Mouse (Mus musculus) midbrain, embryonic 13.5 days (tissue): Measurements from ENCODE around the gene Sgcb. TPM values are rescaled to one million over a fixed set of nuclear protein-coding genes. Genes with fewer than 3 reads are reported as not detected.

Source experiments
- ATAC-seq: fragments of 200-750 bp; cut with Nextera tagmentation; 2 replicates; pipeline ENCODE4 v1.8.0; 2017; ENCODE audit warnings: mild to moderate bottlenecking, moderate TSS enrichment, moderate library complexity
- H3K27ac ChIP-seq: fragments of 300-500 bp; sonication (generic); 2 replicates; pipeline ENCODE4 v1.5.1; 2015; ENCODE audit warnings: inconsistent platforms, mild to moderate bottlenecking, moderate library complexity
- H3K27me3 ChIP-seq: fragments of 300-500 bp; sonication (generic); 2 replicates; pipeline ENCODE4 v1.6.1; 2015; ENCODE audit warnings: mild to moderate bottlenecking, inconsistent platforms
- H3K36me3 ChIP-seq: fragments of 300-500 bp; sonication (generic); 2 replicates; pipeline ENCODE4 v1.6.1; 2015; ENCODE audit warnings: mild to moderate bottlenecking, inconsistent platforms
- H3K4me1 ChIP-seq: fragments of 300-500 bp; sonication (generic); replicated peaks from 2 replicates; pipeline ENCODE4 v1.6.1; 2015; ENCODE audit warnings: inconsistent platforms
- H3K4me2 ChIP-seq: fragments of 300-500 bp; sonication (generic); replicated peaks from 2 replicates; pipeline ENCODE4 v1.6.1; 2015; ENCODE audit warnings: moderate library complexity, mild to moderate bottlenecking, inconsistent platforms
- H3K4me3 ChIP-seq: fragments of 300-500 bp; sonication (generic); replicated peaks from 2 replicates; pipeline ENCODE4 v1.5.1; 2015; ENCODE audit warnings: mild to moderate bottlenecking, inconsistent platforms
- H3K9ac ChIP-seq: fragments of 300-500 bp; sonication (generic); replicated peaks from 2 replicates; pipeline ENCODE4 v1.6.1; 2015; ENCODE audit warnings: mild to moderate bottlenecking, inconsistent platforms
- H3K9me3 ChIP-seq: fragments of 300-500 bp; sonication (generic); 2 replicates; pipeline ENCODE4 v1.6.1; 2016; ENCODE audit warnings: mild to moderate bottlenecking, inconsistent platforms
- WGBS: fragments of 180-500 bp; shearing (Covaris S2); methylation state at CpG from one replicate; pipeline ENCODE4 v1.1.7; 2015; 5-methylcytosine and 5-hydroxymethylcytosine counted together
- polyA plus RNA-seq: library from polyadenylated mRNA; unstranded; fragments of >200 nt; fragmentation: Nextera tagmentation; extraction: Ambion mirVana; gene quantifications from 2 replicates; pipeline ENCODE4 v1.2.1, GENCODE M21; 2015

Gene Sgcb
- polyA plus RNA-seq, 1 experiment from 2014 or later = 25.9 TPM

DNA sequence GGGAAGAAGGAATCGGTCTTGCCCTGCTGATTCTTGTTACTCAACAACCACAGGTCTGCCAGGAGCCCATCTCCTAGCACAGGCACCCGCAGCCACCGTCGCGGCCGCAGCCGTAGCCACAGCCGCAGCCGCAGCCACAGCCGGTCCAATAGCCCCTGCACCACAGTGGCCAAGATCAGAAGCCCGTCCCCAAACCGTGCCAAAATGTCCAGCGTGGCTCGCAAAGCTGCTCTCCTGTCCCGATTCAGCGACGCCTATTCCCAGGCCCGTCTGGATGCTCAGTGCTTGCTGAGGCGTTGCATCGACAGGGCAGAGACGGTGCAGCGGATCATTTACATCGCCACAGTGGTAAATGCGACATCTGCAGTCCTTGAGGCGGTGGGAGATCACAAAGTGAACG lies 21.8 kb upstream of the Sgcb start:
- H3K4me2 ChIP-seq = peak overlapping the region; percentile 45
- no peaks in the 10 kb centered on the region for H3K36me3 ChIP-seq
- H3K9me3 ChIP-seq = no peaks in the 10 kb centered on the region
- H3K27ac ChIP-seq = no peak overlapping the region
- peak overlapping the region; percentile 14; the same call in 1 of the 2 replicates for H3K4me3 ChIP-seq
- ATAC-seq = no peak
- H3K27me3 ChIP-seq = no peaks in the 10 kb centered on the region
- WGBS = 39% methylated on average over 26 of the region's 26 CpGs
- no peaks in the 10 kb centered on the region for H3K4me1 ChIP-seq
- peak overlapping the region; percentile 32; the same call in 1 of the 2 replicates for H3K9ac ChIP-seq

DNA sequence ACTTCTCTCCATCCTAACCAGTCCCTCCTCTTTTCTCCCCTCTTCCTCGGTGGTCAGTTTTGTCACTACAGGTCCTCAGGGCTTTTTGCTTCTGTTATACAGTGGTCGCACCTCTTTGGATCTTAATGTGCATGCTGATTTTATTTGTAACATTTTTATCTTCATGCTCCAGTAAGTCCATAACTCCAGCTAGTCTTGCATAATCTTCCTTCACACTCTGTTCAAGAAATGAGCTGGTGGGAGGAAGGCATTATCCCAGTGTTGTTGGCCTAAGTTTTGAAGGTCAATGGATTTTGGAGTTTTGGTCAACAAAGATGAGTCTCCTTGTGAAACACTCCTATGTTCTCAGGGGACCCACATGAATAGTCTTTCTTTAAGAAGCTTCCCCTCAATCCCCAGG lies 20.3 kb upstream of the Sgcb start:
- no peak overlapping the region for H3K27ac ChIP-seq
- H3K36me3 ChIP-seq = no peaks in the 10 kb centered on the region
- H3K9ac ChIP-seq = no peak overlapping the region
- no peaks in the 10 kb centered on the region for H3K4me1 ChIP-seq
- H3K4me3 ChIP-seq = no peak overlapping the region
- 76% methylated on average over 2 of the region's 2 CpGs for WGBS
- no peak for ATAC-seq
- H3K27me3 ChIP-seq = no peaks in the 10 kb centered on the region
- no peaks in the 10 kb centered on the region for H3K9me3 ChIP-seq
- no peak overlapping the region for H3K4me2 ChIP-seq

DNA sequence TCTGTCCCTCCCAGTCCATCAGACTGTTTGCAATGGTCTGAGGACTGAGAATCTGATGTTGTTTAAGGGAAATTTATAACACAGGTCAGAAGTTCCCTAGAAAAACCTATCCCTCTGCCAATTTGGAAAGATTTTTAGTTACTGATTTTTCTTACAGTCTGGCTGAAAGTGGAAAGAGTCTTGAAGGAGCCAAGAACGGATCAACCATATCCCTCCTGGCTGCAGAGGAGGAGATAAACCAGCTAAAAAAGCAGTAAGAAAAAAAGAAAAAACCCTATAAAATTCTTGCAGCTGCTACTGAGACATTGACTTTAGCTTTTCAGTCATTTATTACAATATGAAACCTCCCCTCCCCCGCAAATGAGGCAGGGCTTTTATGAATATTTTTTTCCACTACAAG lies 19.1 kb upstream of the Sgcb start:
- 95% methylated on average over 2 of the region's 2 CpGs for WGBS
- no peak overlapping the region for H3K27ac ChIP-seq
- H3K9me3 ChIP-seq = no peaks in the 10 kb centered on the region
- H3K4me2 ChIP-seq = no peak overlapping the region
- no peak overlapping the region for H3K9ac ChIP-seq
- H3K4me3 ChIP-seq = no peak overlapping the region
- no peaks in the 10 kb centered on the region for H3K36me3 ChIP-seq
- no peak for ATAC-seq
- H3K27me3 ChIP-seq = no peaks in the 10 kb centered on the region
- no peaks in the 10 kb centered on the region for H3K4me1 ChIP-seq

DNA sequence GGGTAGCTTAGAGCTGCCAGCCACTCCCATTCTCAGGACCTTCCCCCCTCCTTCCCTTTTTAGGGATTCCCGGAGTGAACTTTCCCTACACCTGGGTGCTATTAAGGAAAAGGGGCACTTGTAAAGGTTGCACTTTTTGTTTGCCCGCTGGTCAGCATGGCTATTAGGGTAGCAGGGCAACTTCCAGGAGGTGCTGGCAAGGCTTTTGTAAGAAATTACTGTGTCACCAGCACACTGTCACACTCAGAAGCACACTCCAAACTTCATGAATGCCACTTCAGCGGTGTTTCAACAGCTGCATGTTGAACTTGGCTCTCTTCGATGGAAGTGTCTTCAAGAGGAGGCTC lies 4.2 kb upstream of the Sgcb start:
- Histone ChIP-seq H3K27ac (no peak overlapping the region), H3K27me3 (peaks cover 73% of the 10 kb centered on the region), H3K36me3 (no peaks in the 10 kb centered on the region), H3K4me1 (peaks cover 25% of the 10 kb centered on the region), H3K9ac (no peak overlapping the region), H3K4me3 (peak overlapping the region; percentile 46), H3K4me2 (peak overlapping the region; percentile 78), H3K9me3 (no peaks in the 10 kb centered on the region)
- 2% methylated on average over 4 of the region's 4 CpGs for WGBS
- ATAC-seq = no peak

DNA sequence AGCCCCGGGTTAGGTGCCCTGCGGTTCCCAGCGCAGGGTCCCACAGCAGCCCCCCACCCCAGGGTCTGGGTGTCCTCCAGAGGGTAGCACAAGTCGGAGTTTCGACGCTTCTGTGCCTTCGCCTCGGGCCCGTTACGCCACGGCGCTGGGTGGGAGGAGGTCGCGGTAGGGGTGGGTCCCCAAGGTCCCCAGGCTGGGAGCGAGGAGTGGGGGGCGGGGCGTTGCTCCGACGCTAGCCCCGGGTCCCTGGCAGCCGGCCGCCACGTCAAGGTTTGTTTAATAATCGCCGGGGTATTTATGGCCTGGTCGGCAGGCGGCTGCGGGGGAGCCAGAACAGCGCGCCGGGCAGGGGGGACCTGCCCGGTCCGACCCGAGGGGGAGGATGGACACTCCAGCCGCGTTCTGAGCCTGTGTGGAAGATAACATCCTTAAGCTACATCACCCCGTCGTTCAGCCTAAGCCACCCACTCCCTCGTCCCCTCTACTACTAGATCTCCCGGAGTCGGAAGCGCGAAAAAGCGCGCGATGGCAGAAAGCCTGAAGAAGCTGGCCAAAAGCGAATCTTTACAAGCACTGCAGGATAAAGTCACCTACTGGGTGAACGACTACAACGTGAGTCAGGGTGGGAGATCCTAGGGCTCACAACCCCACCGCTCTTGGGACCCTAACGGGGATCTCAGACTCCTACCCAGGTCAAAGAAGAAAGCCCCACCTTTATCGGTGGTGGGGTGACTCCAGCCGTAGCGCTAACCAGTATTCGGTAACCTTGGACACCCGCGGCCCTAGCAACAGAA lies 3.7 kb upstream of the Sgcb start, which contains the start of gene Spata18:
Gene Spata18 (plus strand): TSS at position 319 of the 794 bp plus-strand sequence.
- Histone ChIP-seq H3K36me3 (no peaks in the 10 kb centered on the region), H3K4me1 (peaks cover 29% of the 10 kb centered on the region), H3K4me2 (peak within 1 kb of the TSS; percentile 78), H3K9me3 (no peaks in the 10 kb centered on the region), H3K27me3 (peaks cover 73% of the 10 kb centered on the region), H3K9ac (peak within 1 kb of the TSS; percentile 58), H3K27ac (no peak within 1 kb of the TSS), H3K4me3 (peak within 1 kb of the TSS; percentile 46)
- WGBS = under 1% methylated on average over 55 of the region's 57 CpGs
- peak; percentile 34 for ATAC-seq

DNA sequence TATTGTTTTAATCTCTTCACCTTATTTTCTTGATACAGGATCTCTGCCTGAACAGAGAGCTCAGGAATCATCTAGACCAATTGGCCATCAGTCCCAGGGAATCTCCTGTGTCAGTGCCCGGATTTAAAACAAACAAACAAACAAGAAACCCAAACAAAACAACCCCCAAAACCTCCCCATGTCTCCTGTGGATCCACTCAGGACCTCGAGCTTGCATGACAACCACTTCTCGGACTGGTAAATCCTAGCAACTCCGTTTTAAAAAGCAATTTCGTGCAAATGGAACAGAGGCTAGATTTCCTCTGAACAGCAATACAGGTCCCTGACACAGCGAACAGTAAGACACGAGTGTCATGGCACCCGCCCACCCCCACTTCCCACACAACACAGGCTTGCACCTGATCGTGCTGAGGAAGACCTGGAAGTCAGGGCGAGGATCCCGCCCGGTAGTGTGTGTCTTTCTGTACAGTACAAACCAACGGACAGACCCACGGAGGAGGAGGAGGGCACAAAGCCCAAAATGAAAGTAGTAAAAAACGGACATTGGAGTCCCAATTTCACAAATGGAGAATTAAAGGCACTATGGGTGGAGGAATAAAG lies 2.9 kb upstream of the Sgcb start:
- Histone ChIP-seq H3K27ac (no peak overlapping the region), H3K36me3 (no peaks in the 10 kb centered on the region), H3K27me3 (peaks cover 76% of the 10 kb centered on the region), H3K9me3 (no peaks in the 10 kb centered on the region), H3K4me3 (peak overlapping the region; percentile 46), H3K9ac (no peak overlapping the region), H3K4me2 (peak overlapping the region; percentile 78), H3K4me1 (peaks cover 29% of the 10 kb centered on the region)
- WGBS = 1% methylated on average over 15 of the region's 15 CpGs
- ATAC-seq = no peak

DNA sequence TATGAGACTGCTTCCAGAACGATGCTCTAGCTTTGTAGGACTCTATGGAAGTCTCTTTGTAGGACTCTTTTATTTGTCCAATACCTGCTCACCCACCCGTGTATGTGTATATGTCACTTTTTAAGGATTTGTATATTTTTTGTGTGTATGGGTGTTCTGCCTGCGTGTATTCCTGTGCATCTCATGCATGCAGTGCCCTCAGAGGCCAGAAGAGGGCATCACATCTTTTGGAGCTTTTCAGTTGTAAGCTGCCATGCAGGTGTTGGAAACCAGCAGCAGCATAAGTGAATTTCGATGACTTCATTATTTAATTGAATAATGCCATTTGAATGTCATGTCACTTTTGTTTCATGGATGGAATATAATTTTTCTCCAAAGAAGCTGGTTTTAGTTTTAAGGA lies 5.5 kb downstream of the Sgcb start:
- H3K27ac ChIP-seq = no peak overlapping the region
- H3K9me3 ChIP-seq = no peaks in the 10 kb centered on the region
- H3K27me3 ChIP-seq = 0 out of 2 replicates have a peak, but pooled peaks cover 3% of the 10 kb centered on the region
- peaks cover 24% of the 10 kb centered on the region for H3K36me3 ChIP-seq
- 76% methylated on average over 4 of the region's 4 CpGs for WGBS
- H3K4me3 ChIP-seq = no peak overlapping the region
- ATAC-seq = no peak
- H3K9ac ChIP-seq = no peak overlapping the region
- H3K4me2 ChIP-seq = no peak overlapping the region
- peaks cover 11% of the 10 kb centered on the region for H3K4me1 ChIP-seq

DNA sequence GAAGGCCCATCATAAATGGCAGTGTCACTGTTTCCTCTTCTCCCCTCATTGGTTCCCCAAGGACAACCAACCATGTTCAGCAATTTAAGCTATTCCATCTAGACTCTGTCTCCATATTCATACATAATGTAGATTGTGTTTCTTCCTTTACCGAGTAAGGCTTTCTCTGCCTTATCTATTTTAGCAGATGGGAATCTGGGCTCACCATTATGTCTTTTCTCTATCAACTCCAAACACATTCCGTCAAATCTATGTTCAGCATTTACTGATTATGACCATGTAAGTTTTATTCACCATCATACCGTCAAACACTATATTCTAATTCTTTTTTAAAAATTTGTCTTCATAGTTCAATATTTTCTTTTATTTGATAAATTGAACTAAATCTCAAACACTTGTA lies 6.5 kb downstream of the Sgcb start:
- H3K36me3 ChIP-seq = peaks cover 24% of the 10 kb centered on the region
- peaks cover 4% of the 10 kb centered on the region for H3K4me1 ChIP-seq
- no peak overlapping the region for H3K9ac ChIP-seq
- no peak overlapping the region for H3K4me2 ChIP-seq
- 86% methylated on average over 3 of the region's 3 CpGs for WGBS
- H3K27me3 ChIP-seq = 0 out of 2 replicates have a peak, but pooled peaks cover 1% of the 10 kb centered on the region
- H3K4me3 ChIP-seq = no peak overlapping the region
- ATAC-seq = no peak
- H3K9me3 ChIP-seq = no peaks in the 10 kb centered on the region
- no peak overlapping the region for H3K27ac ChIP-seq

DNA sequence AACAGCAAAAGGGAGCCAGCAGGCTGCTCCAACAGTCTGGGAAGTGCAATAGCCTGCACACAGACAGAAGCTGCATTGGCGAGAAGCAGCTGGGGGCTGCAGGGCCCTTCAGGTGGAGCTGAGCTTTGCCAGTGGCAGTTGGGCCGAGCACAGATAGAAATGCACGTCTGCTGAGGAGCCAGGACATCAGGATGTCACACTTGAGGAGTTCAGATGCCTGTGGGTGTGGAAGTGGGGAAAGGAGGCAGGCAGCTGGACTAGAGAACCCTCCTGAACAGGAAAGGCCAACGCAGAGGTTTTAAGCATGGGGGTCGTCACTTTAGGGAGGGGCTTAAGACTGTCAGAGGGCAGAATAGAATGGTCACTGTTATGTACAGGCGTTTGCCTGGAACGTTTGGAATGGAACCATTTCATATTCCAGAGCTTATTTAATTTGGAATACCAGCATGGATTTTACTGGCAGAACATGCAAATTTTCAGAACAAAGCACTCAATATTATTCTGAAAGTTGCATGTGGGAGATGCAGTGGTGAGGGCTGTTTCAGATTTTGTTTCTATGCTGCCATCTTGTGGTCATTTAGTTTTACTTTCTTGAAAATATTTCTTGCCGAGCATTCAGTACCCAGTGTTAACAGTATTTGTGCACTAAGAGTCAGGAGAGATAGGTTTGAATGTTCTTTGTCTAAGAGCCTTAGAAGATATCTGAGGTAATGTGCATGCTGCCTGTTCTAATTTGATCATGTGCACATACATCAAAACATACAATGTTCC lies 10.1 kb downstream of the Sgcb start:
- Histone ChIP-seq H3K4me1 (peaks cover 4% of the 10 kb centered on the region), H3K9me3 (peaks cover 4% of the 10 kb centered on the region; the same call in 1 of the 2 replicates), H3K4me2 (no peak overlapping the region), H3K27ac (peak overlapping the region; percentile 44; the same call in 1 of the 2 replicates), H3K4me3 (no peak overlapping the region), H3K36me3 (peaks cover 43% of the 10 kb centered on the region), H3K27me3 (no peaks in the 10 kb centered on the region), H3K9ac (0 out of 2 replicates have a peak overlapping the region, but pooled peaks have one; percentile 16)
- 45% methylated on average over 8 of the region's 8 CpGs for WGBS
- ATAC-seq = peak; percentile 74

DNA sequence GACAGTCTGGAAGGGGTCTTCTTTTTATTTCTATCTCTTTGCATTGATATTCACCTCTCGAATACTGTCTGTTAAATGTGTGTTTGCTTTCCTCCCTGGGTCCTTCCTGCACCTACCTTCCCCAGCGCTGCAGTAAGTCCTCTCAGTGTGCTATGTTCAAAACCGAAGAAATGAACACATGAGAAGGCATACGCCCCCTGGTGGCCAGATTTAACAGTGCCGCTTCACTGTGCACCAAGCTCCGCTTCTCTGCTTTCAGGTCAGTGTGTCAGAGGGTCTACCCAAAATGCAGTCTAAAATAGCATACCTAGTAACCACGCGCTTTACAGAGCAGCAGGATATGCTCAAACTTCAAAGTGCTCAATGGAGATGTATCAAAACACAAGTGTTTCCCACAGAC lies 14.4 kb downstream of the Sgcb start:
- peaks cover 4% of the 10 kb centered on the region; the same call in 1 of the 2 replicates for H3K9me3 ChIP-seq
- H3K27me3 ChIP-seq = no peaks in the 10 kb centered on the region
- 0 out of 2 replicates have a peak, but pooled peaks have one; percentile 5 for ATAC-seq
- H3K27ac ChIP-seq = no peak overlapping the region
- H3K4me2 ChIP-seq = no peak overlapping the region
- WGBS = 57% methylated on average over 8 of the region's 8 CpGs
- no peak overlapping the region for H3K9ac ChIP-seq
- H3K4me3 ChIP-seq = no peak overlapping the region
- peaks cover 21% of the 10 kb centered on the region for H3K36me3 ChIP-seq
- H3K4me1 ChIP-seq = peaks cover 12% of the 10 kb centered on the region

DNA sequence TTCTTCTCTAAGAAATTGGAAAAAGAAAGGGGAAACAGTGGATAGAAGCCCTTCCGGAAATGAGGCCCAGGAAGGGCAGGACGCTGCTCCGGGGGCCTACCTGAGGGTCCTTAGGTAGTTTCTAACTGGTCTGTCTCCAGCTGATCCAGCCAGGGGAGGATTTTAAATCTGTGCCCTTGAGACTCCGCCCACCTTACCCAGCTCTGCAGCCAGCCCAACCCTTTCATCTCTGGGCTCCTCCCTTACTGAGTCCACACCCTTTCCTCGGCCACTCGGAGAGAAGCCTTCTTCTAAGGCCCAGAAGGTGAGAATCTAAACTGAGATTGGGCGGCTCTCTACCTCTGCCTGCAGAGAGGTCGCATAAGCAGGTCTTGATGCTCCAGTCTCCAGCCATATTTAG lies 15.3 kb downstream of the Sgcb start, which contains the start of gene Lrrc66:
Gene Lrrc66 (minus strand): TSS at position 236 of the 400 bp plus-strand sequence.
- no peak for ATAC-seq

More for the DNA sequence above, 15.3 kb downstream of the Sgcb start, which contains the start of gene Lrrc66:
- Histone ChIP-seq H3K9me3 (peaks cover 4% of the 10 kb centered on the region; the same call in 1 of the 2 replicates), H3K27ac (no peak within 1 kb of the TSS), H3K4me1 (peaks cover 9% of the 10 kb centered on the region), H3K4me3 (no peak within 1 kb of the TSS), H3K36me3 (peaks cover 21% of the 10 kb centered on the region), H3K27me3 (no peaks in the 10 kb centered on the region), H3K9ac (no peak within 1 kb of the TSS), H3K4me2 (no peak within 1 kb of the TSS)
- 76% methylated on average over 8 of the region's 8 CpGs for WGBS
